Mouse (Mus musculus) thymus, adult 2 months (tissue): ENCODE data around the gene Clstn2. TPM values are rescaled to one million over a fixed set of nuclear protein-coding genes. Genes with fewer than 3 reads are reported as not detected.

Experiments used
- DNase-seq: peaks from one replicate; pipeline ENCODE4 v3.0.0; 2021
- H3K27ac ChIP-seq: fragments of 200-500 bp; 2 replicates; pipeline ENCODE4 v1.5.1; 2012; ENCODE audit warnings: low read length, control low read depth; ENCODE audit not compliant: control insufficient read depth, insufficient read depth
- H3K27me3 ChIP-seq: fragments of 200-500 bp; 2 replicates; pipeline ENCODE4 v1.6.1; 2012; ENCODE audit warnings: mild to moderate bottlenecking, low read length, moderate library complexity, mixed read lengths; ENCODE audit not compliant: control insufficient read depth, insufficient read depth
- H3K36me3 ChIP-seq: fragments of 200-500 bp; 2 replicates; pipeline ENCODE4 v1.6.1; 2012; ENCODE audit warnings: mild to moderate bottlenecking, low read length, moderate library complexity; ENCODE audit not compliant: control insufficient read depth, insufficient read depth
- H3K4me1 ChIP-seq: fragments of 200-500 bp; replicated peaks from 2 replicates; pipeline ENCODE4 v1.6.1; 2012; ENCODE audit warnings: low read length; ENCODE audit not compliant: control insufficient read depth, insufficient read depth
- H3K4me3 ChIP-seq: fragments of 200-500 bp; 2 replicates; pipeline ENCODE4 v1.5.1; 2012; ENCODE audit warnings: mild to moderate bottlenecking, low read length, control low read depth, moderate library complexity; ENCODE audit not compliant: control insufficient read depth, insufficient read depth
- CTCF ChIP-seq: fragments of 200-500 bp; IDR thresholded peaks from 2 replicates; pipeline ENCODE4 v1.5.1; 2012; ENCODE audit warnings: mild to moderate bottlenecking, control low read depth, low read length, moderate library complexity, borderline replicate concordance; ENCODE audit not compliant: control insufficient read depth, poor library complexity, insufficient read depth; ENCODE audit errors: extremely low read depth
- POLR2A ChIP-seq: fragments of 200-500 bp; IDR thresholded peaks from 2 replicates; pipeline ENCODE4 v1.6.1; 2012; ENCODE audit warnings: mild to moderate bottlenecking, low read length, control low read depth, moderate library complexity; ENCODE audit not compliant: control insufficient read depth, poor library complexity, insufficient read depth; ENCODE audit errors: extremely low read depth
- WGBS: fragments of 180-500 bp; shearing (Covaris S2); methylation state at CpG from one replicate; pipeline ENCODE4 v1.1.7; 2018; 5-methylcytosine and 5-hydroxymethylcytosine counted together
- polyA plus RNA-seq: library from polyadenylated mRNA; depleted of rRNA; stranded (reverse); fragments of >200 nt; gene quantifications from 2 replicates; pipeline ENCODE4 v1.2.3, GENCODE M21; 2012

Gene Clstn2
- polyA plus RNA-seq, 1 experiment, result 0.27 TPM

DNA sequence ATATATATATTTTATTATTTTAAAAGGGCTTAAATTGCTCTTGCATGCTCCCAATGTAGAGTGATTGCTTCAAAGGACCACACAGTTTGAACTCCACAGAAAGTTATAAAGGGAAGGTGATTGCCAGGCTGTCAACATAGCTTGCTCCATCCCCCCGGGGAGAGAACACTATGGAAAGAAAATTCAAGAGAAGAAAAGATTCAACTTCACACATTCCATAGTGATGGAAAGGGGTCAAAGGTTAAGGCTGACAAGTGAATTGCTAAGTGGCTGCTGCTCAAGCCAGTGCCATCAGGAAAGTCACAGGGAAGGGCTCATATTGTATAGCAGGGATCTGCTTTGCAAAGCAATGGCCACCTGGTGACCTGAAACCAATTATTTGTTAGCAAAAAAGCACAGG lies 360.8 kb downstream of the Clstn2 start:
- no peaks in the 10 kb centered on the region for H3K27me3 ChIP-seq
- WGBS, result 72% methylated on average over 1 of the region's 1 CpGs
- no peak overlapping the region for H3K27ac ChIP-seq
- no peaks in the 10 kb centered on the region for H3K36me3 ChIP-seq
- no peaks in the 10 kb centered on the region for H3K4me1 ChIP-seq
- TF ChIP-seq CTCF, result no peak
- TF ChIP-seq POLR2A, result no peak
- no peak overlapping the region for H3K4me3 ChIP-seq
- no peak for DNase-seq

DNA sequence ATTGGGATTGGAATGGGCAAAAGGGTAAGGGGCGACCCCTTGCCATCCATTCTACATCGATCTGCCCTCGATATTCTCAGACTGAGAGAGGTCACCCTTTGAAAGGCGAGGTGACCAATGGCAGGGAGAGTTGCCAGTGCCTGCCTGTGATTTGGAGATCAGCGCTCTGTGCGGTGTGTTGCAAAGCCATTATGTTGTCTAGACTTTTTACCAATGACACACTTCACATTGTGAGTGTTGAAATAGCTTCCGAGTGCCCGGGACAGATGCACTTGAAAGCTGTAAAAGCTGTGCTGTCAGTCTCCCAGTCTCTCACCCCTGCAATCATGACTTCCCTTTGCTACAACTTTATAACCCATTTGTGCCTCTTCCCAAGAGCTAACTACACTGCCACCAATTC lies 362.3 kb downstream of the Clstn2 start:
- Histone ChIP-seq H3K27ac (no peak overlapping the region), H3K4me3 (no peak overlapping the region), H3K27me3 (no peaks in the 10 kb centered on the region), H3K36me3 (no peaks in the 10 kb centered on the region), H3K4me1 (no peaks in the 10 kb centered on the region)
- no peak for TF ChIP-seq CTCF
- no peak for TF ChIP-seq POLR2A
- WGBS, result 94% methylated on average over 8 of the region's 8 CpGs
- DNase-seq, result no peak

DNA sequence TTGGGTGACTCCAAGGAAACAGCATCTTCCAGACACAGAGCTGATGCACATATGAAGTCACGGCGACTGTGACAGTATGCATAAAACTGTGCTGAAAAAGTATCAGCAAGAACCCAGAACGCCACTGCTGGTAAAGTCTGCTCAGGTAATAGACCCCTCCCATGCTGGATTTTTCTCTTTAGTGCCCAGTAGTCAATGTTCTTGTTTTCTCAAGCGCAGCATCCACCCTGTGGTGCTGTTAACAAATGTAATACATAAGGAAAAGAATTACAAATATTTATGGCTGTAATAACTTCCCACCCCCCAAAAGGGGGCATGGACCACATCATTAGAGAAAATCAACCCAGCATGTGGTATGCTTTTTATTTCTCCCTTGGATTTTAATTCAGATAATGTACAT lies 372.0 kb downstream of the Clstn2 start:
- Histone ChIP-seq H3K27me3 (no peaks in the 10 kb centered on the region), H3K36me3 (no peaks in the 10 kb centered on the region), H3K27ac (no peak overlapping the region), H3K4me1 (no peaks in the 10 kb centered on the region), H3K4me3 (no peak overlapping the region)
- TF ChIP-seq CTCF, result no peak
- no peak for TF ChIP-seq POLR2A
- 88% methylated on average over 4 of the region's 4 CpGs for WGBS
- DNase-seq, result no peak

DNA sequence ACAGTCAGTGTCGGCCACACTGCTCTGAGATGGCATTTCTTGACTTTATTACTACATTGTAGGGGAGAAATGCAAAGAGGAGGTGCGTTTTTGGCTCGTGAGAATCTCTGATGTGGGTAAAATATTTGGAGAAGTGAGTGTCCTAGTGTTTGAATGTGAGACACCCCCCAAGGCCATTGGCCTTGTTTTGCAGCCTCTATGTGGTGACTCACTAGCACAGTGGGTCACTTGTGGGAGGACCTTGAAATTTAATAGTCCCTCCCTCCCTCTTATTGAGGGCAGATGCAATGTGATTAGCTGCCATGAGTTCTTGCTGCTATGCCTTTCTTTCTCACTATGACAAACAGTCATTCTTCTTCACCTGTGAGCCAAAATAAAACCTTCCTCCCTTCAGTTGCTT lies 374.2 kb downstream of the Clstn2 start:
- Histone ChIP-seq H3K36me3 (no peaks in the 10 kb centered on the region), H3K27ac (no peak overlapping the region), H3K4me3 (no peak overlapping the region), H3K4me1 (no peaks in the 10 kb centered on the region), H3K27me3 (no peaks in the 10 kb centered on the region)
- no peak for TF ChIP-seq POLR2A
- no peak for TF ChIP-seq CTCF
- no peak for DNase-seq
- WGBS, result 85% methylated on average over 3 of the region's 3 CpGs

DNA sequence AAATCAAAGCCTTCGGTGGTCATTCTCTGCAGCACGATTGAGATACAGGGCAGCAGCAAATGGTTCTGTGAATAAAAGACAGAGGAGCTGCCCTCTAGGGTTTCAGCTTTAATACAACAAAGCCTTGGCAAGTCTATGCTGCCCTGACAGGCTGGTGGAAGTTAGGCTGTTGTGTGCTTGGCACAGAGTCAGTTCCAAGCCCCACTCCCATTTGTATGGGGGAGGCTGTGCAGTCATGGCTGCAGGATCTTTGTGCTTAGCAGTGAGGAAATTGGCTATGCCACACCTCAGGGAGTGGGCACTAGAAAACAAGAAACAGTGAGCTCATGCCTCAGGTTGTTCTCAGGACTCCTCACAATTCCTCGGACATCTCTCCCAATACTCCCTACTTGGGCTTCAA lies 384.6 kb downstream of the Clstn2 start:
- H3K27me3 ChIP-seq, result no peaks in the 10 kb centered on the region
- no peak for DNase-seq
- no peak overlapping the region for H3K4me3 ChIP-seq
- no peaks in the 10 kb centered on the region for H3K36me3 ChIP-seq
- H3K4me1 ChIP-seq, result no peaks in the 10 kb centered on the region
- TF ChIP-seq POLR2A, result no peak
- no peak for TF ChIP-seq CTCF
- WGBS, result 98% methylated on average over 3 of the region's 3 CpGs
- no peak overlapping the region for H3K27ac ChIP-seq

DNA sequence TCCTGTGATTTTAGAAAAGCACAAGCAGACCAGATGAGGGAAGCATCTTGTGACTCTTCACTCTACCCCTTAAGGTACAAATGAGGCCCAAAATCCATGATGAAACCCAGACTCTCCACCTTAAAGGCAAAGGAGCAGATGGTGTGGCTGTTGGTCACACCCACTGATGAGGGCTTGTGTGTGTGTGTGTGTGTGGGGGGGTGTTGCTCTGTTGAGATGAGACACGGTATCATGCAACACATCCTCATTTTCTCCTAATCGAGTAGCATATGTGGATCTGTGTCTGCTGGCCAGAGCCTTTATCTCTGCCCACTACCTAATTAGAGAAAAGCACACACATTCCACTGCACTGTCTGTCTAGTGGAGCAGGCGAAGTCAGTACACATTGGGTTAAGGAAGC lies 387.2 kb downstream of the Clstn2 start:
- no peaks in the 10 kb centered on the region for H3K27me3 ChIP-seq
- DNase-seq, result no peak
- no peaks in the 10 kb centered on the region for H3K4me1 ChIP-seq
- H3K4me3 ChIP-seq, result no peak overlapping the region
- TF ChIP-seq CTCF (no peak), POLR2A (no peak)
- H3K36me3 ChIP-seq, result no peaks in the 10 kb centered on the region
- 95% methylated on average over 3 of the region's 3 CpGs for WGBS
- H3K27ac ChIP-seq, result no peak overlapping the region

DNA sequence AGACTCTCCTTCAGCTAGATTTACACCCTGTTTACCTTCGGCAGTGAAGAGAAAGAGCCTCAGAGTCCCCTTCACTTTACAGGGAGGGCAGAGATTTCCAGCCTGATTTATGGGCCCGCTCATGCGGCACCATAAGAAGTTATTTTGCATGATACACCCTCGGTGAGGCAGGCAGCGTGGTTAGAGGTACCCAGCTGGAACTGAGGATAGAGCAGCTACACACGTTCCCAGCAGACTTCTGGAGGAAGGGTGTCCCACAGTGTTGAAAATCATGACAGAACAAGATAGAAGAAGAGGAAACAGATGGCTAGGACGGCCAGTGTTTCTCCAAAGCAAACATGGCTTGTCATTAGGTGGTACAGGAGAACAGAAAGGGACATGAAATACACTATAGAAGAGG lies 390.6 kb downstream of the Clstn2 start:
- TF ChIP-seq POLR2A (no peak), CTCF (no peak)
- 29% methylated on average over 7 of the region's 7 CpGs for WGBS
- no peak for DNase-seq
- Histone ChIP-seq H3K4me1 (no peaks in the 10 kb centered on the region), H3K27me3 (no peaks in the 10 kb centered on the region), H3K36me3 (no peaks in the 10 kb centered on the region), H3K27ac (no peak overlapping the region), H3K4me3 (no peak overlapping the region)
